Mouse (Mus musculus) erythroblast, embryonic 14.5 days (primary cell): ENCODE results near the gene Gm48551.

Source experiments
- GATA1 ChIP-seq: IDR thresholded peaks from 2 replicates; pipeline ENCODE4 v1.6.1; 2012; ENCODE audit warnings: low read length, inconsistent platforms, mixed read lengths
- TAL1 ChIP-seq: IDR thresholded peaks from 3 replicates; pipeline ENCODE4 v1.6.1; 2012; ENCODE audit warnings: low read length, inconsistent platforms, mixed read lengths

GRCm38 (mm10) chr10:81378553-81379182, 5.6 kb upstream of the Gm48551 start:
- no peak for TF ChIP-seq TAL1
- no peak for TF ChIP-seq GATA1
